Mouse (Mus musculus) adrenal gland, postnatal 10 days (tissue): ENCODE data around the gene Pde1c. TPM values are rescaled to one million over a fixed set of nuclear protein-coding genes. Genes with fewer than 3 reads are reported as not detected.

ENCODE experiments used
- DNase-seq: peaks from one replicate; pipeline ENCODE4 v3.0.0; 2021; ENCODE audit warnings: mixed read lengths
- microRNA-seq: library from miRNA; unstranded; fragments of <30 nt; microRNA quantifications from one replicate; pipeline ENCODE4 v1.2.0, GENCODE M21; 2021
- total RNA-seq, 2 experiments: library from RNA; stranded (reverse); gene quantifications; 2 replicates each; pipeline ENCODE4 v1.2.3; 2021

Gene Pde1c
- total RNA-seq, 2 experiments from 2014 or later, result 0.42 to 0.61 TPM

- DNase-seq, result no peak
Measured at GRCm38 (mm10) chr6:56076378-56076805, 492.5 kb downstream of the Pde1c start.

- DNase-seq, result no peak
Measured at GRCm38 (mm10) chr6:56068516-56068915, 500.4 kb downstream of the Pde1c start.

- DNase-seq, result peak; percentile 51
Measured at GRCm38 (mm10) chr6:56066632-56067282, 502.1 kb downstream of the Pde1c start.

- no peak for DNase-seq
Measured at GRCm38 (mm10) chr6:56063736-56064135, 505.2 kb downstream of the Pde1c start.

- peak; percentile 18 for DNase-seq
Measured at GRCm38 (mm10) chr6:56049104-56049503, 519.8 kb downstream of the Pde1c start.

- DNase-seq, result no peak
Measured at GRCm38 (mm10) chr6:56048580-56048979, 520.3 kb downstream of the Pde1c start.

- no peak for DNase-seq
Measured at GRCm38 (mm10) chr6:56044716-56045115, 524.2 kb downstream of the Pde1c start.

- no peak for DNase-seq
Measured at GRCm38 (mm10) chr6:56044270-56044669, 524.6 kb downstream of the Pde1c start.

- DNase-seq, result no peak
Measured at GRCm38 (mm10) chr6:56039476-56040055, 529.3 kb downstream of the Pde1c start.

- no peak for DNase-seq
Measured at GRCm38 (mm10) chr6:56035054-56035453, 533.8 kb downstream of the Pde1c start.

GRCm38 (mm10) chr6:56032231-56032630 lies 536.7 kb downstream of the Pde1c start:
- DNase-seq, result no peak

GRCm38 (mm10) chr6:56029986-56030385 lies 538.9 kb downstream of the Pde1c start:
- no peak for DNase-seq

- DNase-seq, result peak; percentile 24
Measured at GRCm38 (mm10) chr6:56027966-56028365, 540.9 kb downstream of the Pde1c start.

GRCm38 (mm10) chr6:56027318-56027717 lies 541.6 kb downstream of the Pde1c start:
- peak; percentile 7 for DNase-seq

GRCm38 (mm10) chr6:56025533-56025932 lies 543.4 kb downstream of the Pde1c start:
- peak; percentile 33 for DNase-seq

Small RNA genes within 50 kb of the gene (microRNA-seq; reads per million reads assigned to microRNA genes)
- gene Gm44413, result not detected

Other genes with a start within 250 kb of the Pde1c start
- gene Lsm5, start 135.6 kb upstream of the Pde1c start, total RNA-seq, result 10 to 100 TPM; 36.3 to 43.7 TPM
- 10 to 100 TPM; 18.8 to 21.0 TPM for gene Avl9, start 145.8 kb upstream of the Pde1c start, total RNA-seq
- 10 to 100 TPM; 36.2 to 36.7 TPM for gene Kbtbd2, start 228.7 kb upstream of the Pde1c start, total RNA-seq